Mouse (Mus musculus) testis, adult 2 months (tissue): ENCODE measurements around the gene Olfr1356.

Source experiments
- CTCF ChIP-seq: fragments of 200-500 bp; IDR thresholded peaks from 2 replicates; pipeline ENCODE4 v1.5.1; 2012; ENCODE audit warnings: low read depth, mild to moderate bottlenecking, inconsistent platforms, low read length, moderate library complexity; ENCODE audit not compliant: control insufficient read depth, insufficient read depth, insufficient replicate concordance
- POLR2A ChIP-seq: fragments of 200-500 bp; IDR thresholded peaks from 2 replicates; pipeline ENCODE4 v1.6.1; 2012; ENCODE audit warnings: low read depth, mild to moderate bottlenecking, inconsistent platforms, low read length, moderate library complexity; ENCODE audit not compliant: control insufficient read depth

GRCm38 (mm10) chr10:78875240-78875639 lies 23.3 kb upstream of the Olfr1356 start, which contains the start of gene Olfr1355:
- TF ChIP-seq CTCF = no peak
- no peak for TF ChIP-seq POLR2A
